Mouse (Mus musculus): ENCODE results near the gene Ly6f. TPM values are rescaled to one million over a fixed set of nuclear protein-coding genes. Genes with fewer than 3 reads are reported as not detected.

Gene Ly6f
- not detected in 2 replicates for polyA plus RNA-seq (2015; fragmentation: Nextera tagmentation; extraction: Ambion mirVana)

DNA sequence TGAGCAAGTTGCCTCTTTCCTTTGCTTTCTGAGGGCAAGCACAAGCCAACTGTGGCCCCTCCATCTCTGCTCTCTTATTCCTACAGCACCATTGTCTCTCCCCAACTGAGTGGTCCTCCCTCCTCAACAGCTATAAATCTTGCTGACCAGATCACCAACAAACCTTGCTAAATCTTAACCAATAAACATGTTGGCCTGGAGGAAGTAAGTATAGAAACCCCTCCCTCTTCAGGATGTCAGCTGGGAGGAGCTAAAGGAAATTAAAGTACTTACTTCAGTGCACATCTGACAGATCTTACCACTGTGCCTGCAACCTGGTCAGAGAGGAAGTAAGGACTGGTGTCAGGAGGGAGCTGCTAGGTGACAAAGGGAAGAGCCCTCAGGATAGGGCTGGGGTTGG, at the start of gene Ly6f:
TSS of gene Ly6f (plus strand) at position 301 of the 400 bp plus-strand sequence.

Other genes starting within 250 kb of the Ly6f start
- gene Ly6c1, start 219.6 kb upstream of the Ly6f start, polyA plus RNA-seq (2015; fragmentation: Nextera tagmentation; extraction: Ambion mirVana): 68.4 and 88.6 TPM in 2 replicates
- 128 and 190 TPM in 2 replicates for gene Ly6c2, start 156.5 kb upstream of the Ly6f start, polyA plus RNA-seq (2015; fragmentation: Nextera tagmentation; extraction: Ambion mirVana)
- 15.3 and 21.5 TPM in 2 replicates for gene Ly6g, start 113.2 kb upstream of the Ly6f start, polyA plus RNA-seq (2015; fragmentation: Nextera tagmentation; extraction: Ambion mirVana)
- gene BC025446, start 52.0 kb upstream of the Ly6f start, polyA plus RNA-seq (2015; fragmentation: Nextera tagmentation; extraction: Ambion mirVana): not detected in 2 replicates